Mouse (Mus musculus): ENCODE data around the gene Prr7.

Prr7 gene

GRCm38 (mm10) chr13:55476256-55476655 is 12.2 kb downstream of the Prr7 start:
- DNase-seq (ENCODE audit: low spot score in 2 of 2) = no peak

DNA sequence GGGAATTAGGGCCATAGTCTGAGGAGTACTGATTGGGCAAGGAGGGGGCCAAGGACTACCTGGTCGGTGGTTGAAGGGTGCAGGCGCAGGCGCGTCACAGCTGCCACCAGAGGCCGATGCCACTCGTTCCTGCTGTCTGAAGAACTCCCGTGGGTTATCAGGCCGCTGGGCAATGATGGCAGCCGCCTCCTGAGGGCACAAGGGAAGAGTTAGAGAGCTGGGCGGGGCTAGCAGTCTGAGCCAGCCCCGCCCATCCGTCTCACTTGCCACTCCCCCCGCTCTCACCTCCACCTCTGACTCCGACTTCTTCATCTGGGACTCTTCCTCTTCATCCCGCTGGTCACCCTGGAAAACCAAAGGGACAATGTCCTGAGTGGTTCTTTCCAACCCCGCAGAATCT is 13.4 kb downstream of the Prr7 start:
- no peak for DNase-seq (ENCODE audit: low spot score in 2 of 2)

DNA sequence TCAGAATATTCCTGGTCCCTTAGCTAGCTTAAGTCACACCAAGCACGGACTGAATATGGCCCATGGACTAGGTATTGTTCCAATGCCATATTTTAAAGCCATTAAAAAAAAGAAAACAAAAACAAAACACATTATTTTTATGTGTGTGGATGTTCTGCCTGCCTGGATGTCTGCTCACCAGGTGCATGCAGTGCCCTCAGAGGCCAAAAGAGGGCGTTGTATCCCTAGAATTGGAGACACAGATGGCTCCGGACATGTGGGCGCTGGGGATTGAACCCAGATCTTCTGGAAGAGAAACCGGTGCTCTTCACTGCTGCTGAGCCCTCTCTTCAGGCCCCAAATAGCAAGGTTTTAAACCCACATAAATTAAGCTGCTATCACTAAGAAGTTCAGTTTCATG is 14.0 kb downstream of the Prr7 start:
- DNase-seq (ENCODE audit: low spot score in 2 of 2) = no peak

- DNase-seq (ENCODE audit: low spot score in 2 of 2) = peak in 1 of 2 experiments; percentile 67
Observed at GRCm38 (mm10) chr13:55479008-55479407, 14.9 kb downstream of the Prr7 start.

DNA sequence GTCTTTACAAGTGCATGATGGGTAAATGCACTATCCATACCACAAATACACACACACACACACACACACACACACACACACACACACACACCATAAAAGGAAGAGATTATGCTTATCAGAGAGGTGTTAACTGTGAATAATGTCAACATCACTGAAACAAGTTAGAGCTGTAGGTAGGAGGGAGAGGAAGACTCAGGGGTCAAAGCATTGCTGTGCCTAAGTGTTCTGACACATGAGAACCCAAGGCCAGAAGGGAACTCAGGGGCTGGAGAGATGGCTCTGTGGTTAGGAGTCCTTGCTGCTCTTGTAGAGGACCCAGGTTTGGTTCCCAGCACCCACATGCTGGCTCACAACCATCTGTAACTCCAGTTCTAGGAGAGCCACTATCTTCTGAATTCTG is 15.9 kb downstream of the Prr7 start:
- no peak for DNase-seq (ENCODE audit: low spot score in 2 of 2)

- DNase-seq (ENCODE audit: low spot score in 2 of 2) = no peak
Observed at GRCm38 (mm10) chr13:55482542-55482941, 18.5 kb downstream of the Prr7 start.

DNA sequence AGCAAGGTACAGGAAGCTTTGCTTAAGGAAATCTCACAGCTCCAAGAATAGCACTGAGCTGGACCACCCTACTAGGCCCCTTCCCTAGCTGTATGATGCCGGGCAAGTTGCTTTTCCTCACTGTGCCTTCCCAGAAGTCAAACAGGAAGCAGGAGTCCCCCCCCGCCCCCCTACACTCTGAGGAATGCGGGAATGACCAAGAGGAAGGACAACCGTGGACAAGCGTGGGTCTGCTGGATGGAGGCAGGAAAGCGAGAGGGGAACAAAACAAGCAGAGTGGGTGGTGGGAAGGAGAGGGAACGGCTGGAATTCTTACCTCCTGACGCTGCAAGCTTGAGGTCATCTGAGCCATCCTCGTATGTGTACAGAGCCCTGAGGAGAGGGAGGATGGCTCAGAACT is 19.0 kb downstream of the Prr7 start:
- no peak for DNase-seq (ENCODE audit: low spot score in 2 of 2)

DNA sequence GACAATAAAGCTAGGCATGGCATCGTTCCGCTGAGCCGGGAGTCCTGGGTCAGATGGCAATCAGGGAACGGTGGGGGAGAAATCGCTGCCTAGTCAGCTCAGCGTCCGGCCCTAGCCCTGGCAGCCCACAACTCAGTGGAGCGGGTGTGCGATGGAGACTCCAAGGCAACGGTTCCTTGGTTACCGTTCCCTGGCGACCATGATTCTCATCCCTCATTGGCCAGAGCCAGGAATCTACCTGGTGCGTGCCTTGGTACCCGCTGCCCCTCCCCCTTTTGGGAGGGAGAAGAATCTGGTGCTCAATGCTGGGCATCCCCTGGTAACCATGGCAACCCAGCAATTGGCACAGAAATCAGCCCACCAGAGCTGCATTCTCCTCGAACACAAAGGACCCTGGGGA is 19.5 kb downstream of the Prr7 start:
- no peak for DNase-seq (ENCODE audit: low spot score in 2 of 2)

DNA sequence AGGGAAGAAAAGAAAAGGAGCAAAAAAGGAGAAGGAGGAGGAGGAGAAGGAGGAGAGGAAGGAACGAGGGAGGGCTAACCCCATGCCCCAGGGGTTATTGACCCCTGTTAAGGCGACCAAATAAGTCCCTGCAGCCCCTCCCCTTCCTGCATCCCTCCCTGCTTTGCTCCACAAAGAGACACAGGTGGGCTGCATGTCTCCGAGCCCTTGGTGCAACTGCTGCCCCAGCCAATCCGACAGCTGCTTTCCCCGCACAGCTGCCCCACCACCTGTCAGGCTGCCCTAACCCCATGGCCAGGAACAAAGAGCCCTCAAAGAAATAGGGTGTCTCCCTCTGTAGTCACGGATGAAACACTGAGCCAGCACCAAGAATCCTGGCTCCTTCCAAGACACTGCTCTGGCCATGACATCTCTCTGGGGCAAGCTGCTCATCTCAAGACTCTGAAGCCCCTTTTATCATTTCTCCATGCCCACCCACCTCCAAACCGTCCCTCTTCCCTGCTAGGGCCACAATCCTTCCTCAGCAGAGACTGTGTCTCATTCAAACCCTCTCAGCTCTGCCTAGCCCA is 20.5 kb downstream of the Prr7 start:
- no peak for DNase-seq (ENCODE audit: low spot score in 2 of 2)

- no peak for DNase-seq (ENCODE audit: low spot score in 2 of 2)
Observed at GRCm38 (mm10) chr13:55486029-55486794, 22.1 kb downstream of the Prr7 start.

DNA sequence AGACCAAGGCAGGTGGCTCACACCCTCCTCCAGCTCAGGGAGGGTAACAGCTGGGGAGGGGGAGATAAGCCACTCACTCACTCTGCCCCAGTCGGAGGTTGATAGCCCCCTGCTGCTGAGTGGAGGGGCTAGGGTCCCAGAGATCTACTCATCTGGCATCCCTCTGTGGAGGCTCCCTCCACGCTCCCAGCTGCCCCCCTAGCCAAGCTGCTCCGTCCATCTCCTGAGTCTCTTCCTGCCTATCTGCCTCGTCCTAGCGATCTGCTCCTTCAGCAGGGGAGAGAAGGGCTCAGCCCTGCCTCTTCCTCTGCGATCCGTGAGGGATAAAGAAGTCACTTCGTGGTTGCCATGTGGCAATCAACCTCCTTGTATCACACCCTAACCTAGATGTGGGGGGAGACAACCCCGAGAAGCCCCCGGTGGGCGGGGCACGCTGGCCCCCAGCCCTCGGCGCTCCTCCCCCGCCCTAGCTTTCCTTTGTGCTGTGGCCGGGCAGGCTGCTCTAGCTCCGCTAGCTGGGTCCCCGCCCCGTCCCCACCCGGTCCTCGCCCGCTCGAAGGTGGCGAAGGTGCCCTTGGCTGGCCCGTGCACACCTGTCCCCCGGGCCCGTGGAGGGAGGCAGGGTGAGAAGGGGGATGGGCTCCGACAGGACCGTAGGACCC is 23.0 kb downstream of the Prr7 start:
- no peak for DNase-seq (ENCODE audit: low spot score in 2 of 2)

GRCm38 (mm10) chr13:55487578-55488498 is 23.8 kb downstream of the Prr7 start, which contains the start of gene Dbn1:
TSS of gene Dbn1 (minus strand) at chr13:55488111.
- no peak for DNase-seq (ENCODE audit: low spot score in 2 of 2)

DNA sequence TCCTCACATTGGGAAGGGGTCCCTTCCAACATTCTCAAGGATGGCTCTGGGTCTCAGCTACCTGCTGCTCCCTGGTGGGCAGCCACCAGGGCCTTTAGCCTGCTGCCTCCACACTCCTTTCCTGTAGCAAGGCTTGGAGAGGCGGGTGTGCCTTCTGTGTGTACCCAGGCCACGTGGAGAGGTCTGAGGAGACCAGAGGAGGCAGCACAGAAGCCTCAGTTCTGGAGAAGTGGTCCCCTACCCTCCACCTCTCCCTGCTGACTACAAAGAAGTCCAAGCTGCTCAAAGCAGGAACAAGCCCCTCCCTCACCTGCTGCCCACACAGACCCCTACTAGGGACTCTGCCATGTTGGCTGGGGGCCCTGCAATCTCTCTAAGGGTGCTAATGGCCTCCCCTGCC is 30.2 kb downstream of the Prr7 start:
- DNase-seq (ENCODE audit: low spot score in 2 of 2) = no peak

GRCm38 (mm10) chr13:55494883-55495621 is 31.0 kb downstream of the Prr7 start:
- DNase-seq (ENCODE audit: low spot score in 2 of 2) = peak; percentile 72 to 80

GRCm38 (mm10) chr13:55495702-55496101 is 31.6 kb downstream of the Prr7 start:
- no peak for DNase-seq (ENCODE audit: low spot score in 2 of 2)

DNA sequence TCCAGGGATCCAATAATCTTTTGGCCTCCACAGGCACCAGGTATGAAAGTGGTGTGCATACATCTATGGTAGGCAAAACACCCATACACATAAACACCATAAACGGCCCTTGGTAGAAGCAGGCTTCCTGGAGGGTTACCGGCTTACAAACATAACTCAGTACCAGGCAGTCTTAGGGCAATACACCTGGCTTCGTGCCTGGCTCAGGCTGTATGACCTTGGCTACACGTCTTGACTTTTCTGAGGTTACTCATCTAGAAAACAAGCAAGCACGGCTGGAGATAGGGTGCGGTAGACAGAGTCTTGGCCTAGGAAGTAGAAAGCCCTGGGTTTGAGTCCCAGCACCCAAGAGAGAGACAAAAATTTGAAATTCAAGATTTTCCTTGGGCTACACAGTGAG is 32.6 kb downstream of the Prr7 start:
- DNase-seq (ENCODE audit: low spot score in 2 of 2) = no peak

- no peak for DNase-seq (ENCODE audit: low spot score in 2 of 2)
Observed at GRCm38 (mm10) chr13:55498906-55499305, 34.8 kb downstream of the Prr7 start.

DNA sequence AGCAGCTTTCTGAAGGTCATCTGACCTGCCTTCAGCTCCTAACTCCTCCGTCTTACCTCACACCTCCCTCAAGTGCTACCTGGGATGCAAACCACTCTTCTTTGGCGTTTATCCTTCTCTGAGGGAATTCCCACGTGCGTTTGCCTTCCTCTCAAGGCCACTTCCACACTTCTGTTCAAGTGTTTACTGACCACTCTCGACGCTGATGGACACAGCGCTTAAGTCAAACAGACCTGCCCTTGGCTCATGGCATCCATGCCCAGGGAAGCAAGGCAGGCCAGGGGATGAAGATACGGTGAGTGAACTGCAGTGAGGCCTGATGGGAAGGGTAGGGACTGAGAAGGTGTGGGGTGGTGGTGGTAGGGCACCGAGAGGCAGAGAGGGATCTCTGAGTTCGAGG is 36.5 kb downstream of the Prr7 start:
- DNase-seq (ENCODE audit: low spot score in 2 of 2) = no peak

- no peak for DNase-seq (ENCODE audit: low spot score in 2 of 2)
Observed at GRCm38 (mm10) chr13:55502405-55502804, 38.3 kb downstream of the Prr7 start.

- DNase-seq (ENCODE audit: low spot score in 2 of 2) = no peak
Observed at GRCm38 (mm10) chr13:55504390-55504789, 40.3 kb downstream of the Prr7 start.

DNA sequence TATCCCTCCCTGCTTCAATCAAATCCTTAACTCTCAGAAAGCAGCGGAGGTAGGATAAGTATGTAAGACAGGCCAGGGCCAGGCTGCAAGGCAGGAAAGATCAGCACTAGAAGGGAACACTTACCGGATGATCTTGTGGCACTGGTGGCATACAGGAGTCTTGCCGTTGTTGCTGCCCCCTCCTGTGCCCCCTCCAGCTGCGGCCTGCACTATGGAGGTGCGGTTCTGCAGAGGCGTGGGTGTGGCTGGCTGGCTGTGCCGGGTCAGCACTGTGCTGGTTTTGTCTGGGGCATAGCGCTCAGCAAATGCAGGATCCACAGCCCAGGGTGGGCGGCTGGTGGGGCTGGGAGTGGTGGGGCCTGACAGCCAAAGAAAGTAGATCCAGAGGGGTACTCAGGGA is 41.7 kb downstream of the Prr7 start:
- DNase-seq (ENCODE audit: low spot score in 2 of 2) = no peak

Data from heart, adult 9 months (tissue).